Mouse (Mus musculus): Measurements from ENCODE around the gene Pbx1.
A peak's percentile ranks its signal among the peaks of the same experiment; 100 is the strongest.

The Pbx1 gene

GRCm38 (mm10) chr1:168382823-168383157 is 49.3 kb downstream of the Pbx1 start:
- no peak for DNase-seq

DNA sequence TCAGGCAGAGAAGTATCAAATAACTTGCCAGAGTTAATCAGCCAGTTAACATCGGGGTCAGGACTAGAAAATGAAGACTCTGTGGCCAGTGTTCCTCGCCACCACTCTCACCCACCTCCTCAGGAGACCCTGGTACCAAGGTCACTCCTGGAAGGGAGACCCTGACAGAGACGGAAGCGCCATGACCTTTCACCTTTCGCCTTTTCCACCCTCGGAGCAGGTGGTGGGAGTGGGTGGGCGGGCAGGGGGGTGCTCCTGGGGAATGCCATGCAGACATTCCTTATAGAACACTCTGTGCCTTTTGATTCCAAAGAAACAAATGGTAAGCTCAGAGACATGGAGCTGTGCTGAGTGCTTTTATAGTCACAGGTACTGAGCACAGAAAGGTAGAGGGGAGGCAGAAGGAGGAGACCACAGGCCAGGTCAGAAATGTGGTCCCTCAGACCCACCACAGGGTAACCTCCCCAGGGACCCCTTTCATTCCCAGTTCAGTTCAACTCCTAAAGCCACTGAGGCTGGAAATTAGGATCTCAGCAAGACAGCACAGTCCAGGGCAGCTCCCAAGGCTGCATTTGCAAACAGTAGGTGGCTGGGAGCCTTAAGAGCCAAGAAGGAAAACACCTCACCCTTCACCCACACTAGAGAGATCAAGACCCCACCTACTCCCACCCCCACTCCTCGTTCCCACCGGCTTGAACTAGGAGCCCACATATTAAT is 49.8 kb downstream of the Pbx1 start:
- DNase-seq: no peak

DNA sequence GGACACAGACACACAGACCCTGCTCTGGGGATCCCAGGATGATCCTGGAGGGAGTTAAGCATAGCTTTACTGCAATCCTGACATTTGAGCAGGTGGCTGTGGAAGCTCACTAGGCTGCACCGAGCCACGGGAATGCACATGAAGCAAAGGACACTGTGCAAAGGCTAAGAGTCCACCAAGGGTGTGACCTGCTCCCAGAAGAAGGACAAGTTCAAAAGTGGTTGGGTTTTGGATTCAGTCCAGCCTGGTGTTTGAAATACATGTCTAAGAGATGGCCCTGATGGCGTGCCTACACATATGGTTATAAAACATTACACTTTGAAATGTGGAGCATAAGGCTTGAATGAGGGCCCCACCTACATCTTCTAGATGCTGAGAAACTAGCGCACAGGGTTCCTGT is 50.6 kb downstream of the Pbx1 start:
- DNase-seq: no peak

GRCm38 (mm10) chr1:168380241-168380770 is 51.8 kb downstream of the Pbx1 start:
- peak; percentile 75 for DNase-seq

DNA sequence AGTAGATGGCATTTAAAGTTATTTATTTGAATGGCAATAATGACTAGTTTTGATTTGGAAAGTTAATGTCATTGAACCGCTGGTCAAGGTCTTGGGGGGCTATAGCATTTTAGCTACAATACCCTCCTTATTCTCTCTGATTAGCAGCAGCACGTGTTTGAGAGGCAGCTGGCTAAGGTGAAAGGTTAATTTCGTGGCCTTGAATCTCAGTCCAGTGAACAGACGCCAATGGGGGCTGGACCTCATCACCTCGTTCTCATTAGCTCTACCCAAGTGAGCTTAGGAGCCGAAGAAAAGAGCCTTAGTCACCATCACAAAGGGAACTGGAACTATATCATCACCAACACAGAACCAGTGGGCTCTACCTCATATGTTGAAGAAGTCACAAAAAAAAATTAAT is 54.4 kb downstream of the Pbx1 start:
- no peak for DNase-seq

DNA sequence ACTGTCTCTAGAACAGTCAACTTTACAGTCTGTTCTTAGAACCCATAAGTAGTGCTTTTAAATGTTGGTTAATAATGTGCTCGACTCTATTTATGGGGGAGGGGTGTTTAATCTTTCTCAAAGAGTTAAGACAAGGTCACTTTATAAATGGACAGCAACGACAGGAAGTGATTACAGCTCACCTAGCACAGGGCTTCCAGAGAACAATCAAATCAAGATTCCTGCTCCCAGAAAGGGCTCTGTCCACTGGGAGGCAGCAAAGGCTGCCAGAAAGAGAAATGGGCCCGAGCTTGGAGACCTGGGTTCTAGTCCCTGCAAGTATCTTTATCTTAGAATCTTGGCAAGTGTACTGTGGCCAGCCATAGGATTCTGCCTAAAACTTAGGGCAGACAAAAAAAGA is 55.7 kb downstream of the Pbx1 start:
- no peak for DNase-seq

GRCm38 (mm10) chr1:168374953-168375600 is 57.0 kb downstream of the Pbx1 start:
- DNase-seq: no peak

DNA sequence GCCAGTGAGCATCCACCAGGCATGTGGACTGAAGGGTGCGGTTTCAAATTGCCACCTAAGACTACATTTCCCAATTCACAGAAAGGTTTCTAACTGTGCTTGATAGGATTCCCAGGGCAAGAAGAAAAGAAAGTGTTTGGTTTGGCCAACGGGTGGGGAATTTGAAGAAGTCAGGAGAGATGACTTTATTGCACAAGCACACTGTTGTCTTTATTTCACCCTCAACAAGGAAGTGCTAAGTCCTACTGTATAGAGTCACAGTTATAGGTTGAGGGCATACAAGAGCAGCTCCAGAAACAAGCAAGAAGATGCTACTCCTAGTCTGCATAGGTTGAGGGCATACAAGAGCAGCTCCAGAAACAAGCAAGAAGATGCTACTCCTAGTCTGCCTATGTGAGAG is 60.0 kb downstream of the Pbx1 start:
- no peak for DNase-seq

- DNase-seq: no peak
Measured at GRCm38 (mm10) chr1:168370966-168371365, 61.1 kb downstream of the Pbx1 start.

- no peak for DNase-seq
Measured at GRCm38 (mm10) chr1:168366261-168366660, 65.8 kb downstream of the Pbx1 start.

GRCm38 (mm10) chr1:168364325-168364724 is 67.7 kb downstream of the Pbx1 start:
- DNase-seq: no peak

GRCm38 (mm10) chr1:168363053-168363452 is 69.0 kb downstream of the Pbx1 start:
- DNase-seq: no peak

DNA sequence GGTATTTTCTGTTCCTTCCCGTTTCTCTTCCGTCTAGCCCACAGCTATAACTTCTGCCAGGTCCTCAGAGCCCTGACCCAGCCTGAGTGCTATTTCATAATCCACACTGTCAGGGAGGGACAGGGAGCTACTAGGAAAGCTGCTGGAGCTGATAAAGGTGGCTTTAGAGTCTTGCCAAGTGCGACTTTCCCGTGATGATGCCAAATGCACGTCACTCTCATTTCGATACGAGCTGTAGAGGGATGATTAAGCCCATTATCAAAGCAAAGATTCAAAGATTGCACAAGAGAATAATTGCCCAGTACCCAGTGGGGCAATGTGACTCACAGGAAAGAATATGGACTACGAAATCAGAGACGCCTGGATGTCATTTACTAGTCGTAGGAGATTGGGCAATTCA is 69.6 kb downstream of the Pbx1 start:
- DNase-seq: no peak

- no peak for DNase-seq
Measured at GRCm38 (mm10) chr1:168357680-168358611, 74.1 kb downstream of the Pbx1 start.

DNA sequence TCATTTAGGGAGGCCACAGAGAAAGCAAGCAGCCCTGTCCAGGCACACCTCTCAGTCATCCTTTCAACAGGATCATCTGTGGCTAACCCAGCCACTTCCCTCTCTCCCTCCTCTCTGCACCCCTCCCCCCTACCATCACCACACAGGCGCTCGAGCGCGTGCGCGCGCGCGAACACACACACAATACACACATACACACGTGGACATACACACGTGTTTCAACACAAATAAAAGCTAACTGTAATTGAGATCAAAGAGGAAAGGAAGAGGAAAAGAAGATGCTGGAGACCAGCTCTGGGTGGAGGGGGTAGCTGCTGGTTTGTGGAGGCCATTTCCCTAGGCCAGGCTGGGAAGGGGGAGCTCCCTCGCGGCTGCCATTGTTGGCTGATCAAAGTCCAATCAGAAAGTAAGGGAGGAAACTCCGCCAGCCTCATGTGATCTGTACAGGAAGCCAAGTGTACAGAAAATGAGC is 75.1 kb downstream of the Pbx1 start:
- no peak for DNase-seq

DNA sequence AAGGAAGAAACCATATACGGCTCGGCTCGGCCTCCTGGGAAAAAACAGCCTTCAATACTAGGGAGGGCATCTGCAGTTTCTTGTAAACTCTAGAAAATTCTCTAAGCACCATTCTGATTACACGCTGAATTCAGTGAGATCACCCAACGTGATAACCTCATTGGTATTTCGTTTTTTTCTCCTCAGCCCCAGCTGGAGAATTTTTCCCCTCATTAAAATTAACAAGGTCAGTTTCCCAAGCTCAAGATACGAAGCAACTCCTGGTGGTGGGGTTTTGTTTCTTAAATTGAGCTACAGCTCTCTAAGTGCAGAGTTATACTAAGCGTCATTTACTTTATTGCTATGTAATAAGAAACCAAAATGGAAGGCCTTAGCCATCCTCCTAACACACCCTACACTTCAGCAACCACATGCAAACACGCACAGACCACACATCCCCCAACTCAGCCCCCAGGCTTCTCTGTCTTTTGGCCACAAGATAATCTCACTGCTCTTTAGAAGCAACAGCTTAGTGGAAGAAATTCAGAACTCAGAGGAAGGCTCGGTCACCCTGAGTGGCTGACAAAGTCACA is 76.0 kb downstream of the Pbx1 start:
- no peak for DNase-seq

DNA sequence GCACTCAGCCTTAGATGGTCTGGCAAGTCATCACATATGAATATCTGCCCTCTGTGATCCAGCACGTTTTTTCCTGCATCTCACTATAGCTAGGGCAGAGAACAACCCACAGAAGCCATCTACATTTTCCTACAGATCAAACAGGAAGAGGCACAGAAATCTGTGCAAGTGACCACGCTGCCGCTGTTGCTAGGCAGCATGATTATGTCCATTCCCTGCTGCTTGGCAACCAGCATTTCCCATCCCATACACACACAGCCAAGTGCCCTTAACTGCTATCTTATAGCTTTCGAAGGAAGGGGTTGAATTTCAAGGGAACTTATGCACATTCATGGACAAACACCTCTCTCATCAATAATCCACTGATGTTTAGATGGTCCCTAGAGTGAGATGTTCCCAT is 77.1 kb downstream of the Pbx1 start:
- no peak for DNase-seq

DNA sequence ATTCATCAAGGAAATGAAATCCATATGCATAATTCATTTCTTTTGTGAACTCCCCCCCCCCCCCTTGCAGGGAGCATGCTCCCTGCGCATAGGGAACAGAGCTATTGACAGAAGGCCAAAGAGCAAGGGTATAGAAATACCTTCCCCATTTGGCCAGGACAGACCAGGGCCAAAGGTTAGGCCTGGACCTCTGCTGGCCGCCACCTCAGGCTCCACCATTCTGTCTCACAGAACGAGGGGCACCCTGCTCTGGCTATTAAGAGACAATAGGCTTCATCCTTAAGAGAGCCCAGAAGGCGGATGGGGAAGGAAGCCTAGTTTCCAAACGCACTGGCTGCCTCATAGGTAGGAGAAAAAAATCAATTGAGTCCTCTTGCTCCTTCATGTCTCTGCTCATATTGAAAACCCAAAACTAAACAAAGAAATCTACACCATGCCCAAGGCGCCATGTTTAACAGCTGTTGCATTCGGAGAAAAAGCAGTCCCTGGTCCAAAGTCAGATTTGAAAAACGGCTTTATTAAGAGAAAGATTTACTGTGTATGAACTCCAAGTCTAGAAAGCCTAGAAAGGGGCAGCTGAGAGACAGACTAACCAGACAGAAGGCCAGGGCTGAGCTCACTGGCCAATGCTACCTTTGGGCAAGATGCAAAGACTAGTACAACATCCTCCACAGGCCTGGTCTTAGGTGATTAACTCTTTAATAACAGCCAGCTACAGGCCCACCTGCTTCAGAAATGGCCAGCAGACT is 83.9 kb downstream of the Pbx1 start:
- DNase-seq: no peak

DNA sequence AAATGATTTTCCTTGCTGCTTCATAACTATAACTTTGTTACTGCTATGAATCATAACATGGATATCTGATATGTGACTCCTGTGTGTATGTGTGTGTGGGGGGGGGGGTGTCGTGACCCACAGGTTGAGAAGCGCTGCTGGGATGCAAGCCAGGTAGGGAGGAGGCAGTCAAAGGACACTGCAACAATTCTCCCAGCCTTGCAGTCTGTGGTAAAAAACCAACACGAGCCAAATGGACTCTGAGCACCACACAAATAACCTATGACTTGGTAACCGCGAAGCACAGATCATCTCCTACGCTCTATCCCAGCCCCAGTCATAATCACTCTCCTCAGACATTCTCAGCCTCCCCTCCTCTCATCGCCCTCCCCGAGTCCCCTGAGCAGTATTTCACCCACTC is 87.2 kb downstream of the Pbx1 start:
- no peak for DNase-seq

GRCm38 (mm10) chr1:168344262-168344661 is 87.8 kb downstream of the Pbx1 start:
- DNase-seq: no peak

- DNase-seq: no peak
Measured at GRCm38 (mm10) chr1:168342269-168342668, 89.8 kb downstream of the Pbx1 start.

- no peak for DNase-seq
Measured at GRCm38 (mm10) chr1:168341863-168342262, 90.2 kb downstream of the Pbx1 start.

All from cerebellum, adult 9-10 months (tissue).